Mouse (Mus musculus): Measurements from ENCODE around the gene Porcn. TPM values are rescaled to one million over a fixed set of nuclear protein-coding genes. Genes with fewer than 3 reads are reported as not detected.

Porcn gene
- 4.7 and 5.3 TPM in 2 replicates for polyA plus RNA-seq (2012; rRNA removed)

- Histone ChIP-seq H3K4me3 (ENCODE audit: control insufficient read depth, insufficient read depth, low read length) (peak within 1 kb of the TSS; percentile 36), H3K27me3 (ENCODE audit: control insufficient read depth, insufficient read depth, low read length) (no peaks in the 10 kb centered on the region; the same call in 1 of the 2 replicates), H3K27ac (ENCODE audit: control insufficient read depth, insufficient read depth, low read length) (no peak within 1 kb of the TSS), H3K4me1 (replicated peaks; ENCODE audit: control insufficient read depth, insufficient read depth, low read length) (no peaks in the 10 kb centered on the region), H3K36me3 (ENCODE audit: control insufficient read depth, insufficient read depth, low read length) (no peaks in the 10 kb centered on the region)
- TF ChIP-seq POLR2A (IDR thresholded peaks at IDR 0.05; ENCODE audit: control insufficient read depth, extremely low read depth, insufficient read depth, low read length, poor library complexity) (no peak), CTCF (IDR thresholded peaks at IDR 0.05; ENCODE audit: borderline replicate concordance, control insufficient read depth, extremely low read depth, insufficient read depth, low read length, poor library complexity) (no peak)
- 5% methylated on average over 44 of the region's 46 CpGs for WGBS
- peak; percentile 46 for DNase-seq
These were observed at the start of gene Porcn for GRCm38 (mm10) chrX:8206015-8206693. Porcn (minus strand) TSS chrX:8206525.

GRCm38 (mm10) chrX:8255807-8256206 is 49.5 kb upstream of the Porcn start:
- no peak overlapping the region for H3K4me3 ChIP-seq (ENCODE audit: control insufficient read depth, insufficient read depth, low read length)
- TF ChIP-seq CTCF (IDR thresholded peaks at IDR 0.05; ENCODE audit: borderline replicate concordance, control insufficient read depth, extremely low read depth, insufficient read depth, low read length, poor library complexity) (no peak), POLR2A (IDR thresholded peaks at IDR 0.05; ENCODE audit: control insufficient read depth, extremely low read depth, insufficient read depth, low read length, poor library complexity) (no peak)
- no peaks in the 10 kb centered on the region for H3K36me3 ChIP-seq (ENCODE audit: control insufficient read depth, insufficient read depth, low read length)
- no peaks in the 10 kb centered on the region for H3K27me3 ChIP-seq (ENCODE audit: control insufficient read depth, insufficient read depth, low read length)
- 23% methylated on average over 6 of the region's 6 CpGs for WGBS
- no peak overlapping the region for H3K27ac ChIP-seq (ENCODE audit: control insufficient read depth, insufficient read depth, low read length)
- no peak for DNase-seq
- H3K4me1 ChIP-seq (replicated peaks; ENCODE audit: control insufficient read depth, insufficient read depth, low read length), result no peaks in the 10 kb centered on the region

GRCm38 (mm10) chrX:8253711-8254110 is 47.4 kb upstream of the Porcn start:
- no peaks in the 10 kb centered on the region for H3K27me3 ChIP-seq (ENCODE audit: control insufficient read depth, insufficient read depth, low read length)
- no peaks in the 10 kb centered on the region for H3K4me1 ChIP-seq (replicated peaks; ENCODE audit: control insufficient read depth, insufficient read depth, low read length)
- H3K27ac ChIP-seq (ENCODE audit: control insufficient read depth, insufficient read depth, low read length), result no peak overlapping the region
- WGBS, result 87% methylated on average over 2 of the region's 2 CpGs
- DNase-seq, result no peak
- TF ChIP-seq POLR2A (IDR thresholded peaks at IDR 0.05; ENCODE audit: control insufficient read depth, extremely low read depth, insufficient read depth, low read length, poor library complexity) (no peak), CTCF (IDR thresholded peaks at IDR 0.05; ENCODE audit: borderline replicate concordance, control insufficient read depth, extremely low read depth, insufficient read depth, low read length, poor library complexity) (no peak)
- H3K4me3 ChIP-seq (ENCODE audit: control insufficient read depth, insufficient read depth, low read length), result no peak overlapping the region
- H3K36me3 ChIP-seq (ENCODE audit: control insufficient read depth, insufficient read depth, low read length), result no peaks in the 10 kb centered on the region

GRCm38 (mm10) chrX:8252334-8253285 is 46.3 kb upstream of the Porcn start, which contains the start of gene Ftsj1:
Ftsj1 (minus strand) TSS chrX:8252406.
- no peaks in the 10 kb centered on the region for H3K36me3 ChIP-seq (ENCODE audit: control insufficient read depth, insufficient read depth, low read length)
- H3K27me3 ChIP-seq (ENCODE audit: control insufficient read depth, insufficient read depth, low read length), result no peaks in the 10 kb centered on the region
- DNase-seq, result peak; percentile 80
- 2% methylated on average over 45 of the region's 45 CpGs for WGBS
- peak within 1 kb of the TSS; percentile 71 for H3K27ac ChIP-seq (ENCODE audit: control insufficient read depth, insufficient read depth, low read length)
- H3K4me1 ChIP-seq (replicated peaks; ENCODE audit: control insufficient read depth, insufficient read depth, low read length), result no peaks in the 10 kb centered on the region
- peak within 1 kb of the TSS; percentile 90 for H3K4me3 ChIP-seq (ENCODE audit: control insufficient read depth, insufficient read depth, low read length)
- no peak for TF ChIP-seq CTCF (IDR thresholded peaks at IDR 0.05; ENCODE audit: borderline replicate concordance, control insufficient read depth, extremely low read depth, insufficient read depth, low read length, poor library complexity)
- no peak for TF ChIP-seq POLR2A (IDR thresholded peaks at IDR 0.05; ENCODE audit: control insufficient read depth, extremely low read depth, insufficient read depth, low read length, poor library complexity)

GRCm38 (mm10) chrX:8251789-8252333 is 45.5 kb upstream of the Porcn start:
- Histone ChIP-seq H3K4me1 (replicated peaks; ENCODE audit: control insufficient read depth, insufficient read depth, low read length) (no peaks in the 10 kb centered on the region), H3K27me3 (ENCODE audit: control insufficient read depth, insufficient read depth, low read length) (no peaks in the 10 kb centered on the region), H3K36me3 (ENCODE audit: control insufficient read depth, insufficient read depth, low read length) (no peaks in the 10 kb centered on the region), H3K4me3 (ENCODE audit: control insufficient read depth, insufficient read depth, low read length) (peak overlapping the region; percentile 90), H3K27ac (ENCODE audit: control insufficient read depth, insufficient read depth, low read length) (no peak overlapping the region)
- 4% methylated on average over 18 of the region's 18 CpGs for WGBS
- TF ChIP-seq POLR2A (IDR thresholded peaks at IDR 0.05; ENCODE audit: control insufficient read depth, extremely low read depth, insufficient read depth, low read length, poor library complexity) (no peak), CTCF (IDR thresholded peaks at IDR 0.05; ENCODE audit: borderline replicate concordance, control insufficient read depth, extremely low read depth, insufficient read depth, low read length, poor library complexity) (no peak)
- no peak for DNase-seq

- no peak overlapping the region for H3K27ac ChIP-seq (ENCODE audit: control insufficient read depth, insufficient read depth, low read length)
- DNase-seq, result no peak
- no peaks in the 10 kb centered on the region for H3K36me3 ChIP-seq (ENCODE audit: control insufficient read depth, insufficient read depth, low read length)
- WGBS, result 90% methylated on average over 8 of the region's 8 CpGs
- no peaks in the 10 kb centered on the region for H3K4me1 ChIP-seq (replicated peaks; ENCODE audit: control insufficient read depth, insufficient read depth, low read length)
- no peaks in the 10 kb centered on the region for H3K27me3 ChIP-seq (ENCODE audit: control insufficient read depth, insufficient read depth, low read length)
- TF ChIP-seq POLR2A (IDR thresholded peaks at IDR 0.05; ENCODE audit: control insufficient read depth, extremely low read depth, insufficient read depth, low read length, poor library complexity) (no peak), CTCF (IDR thresholded peaks at IDR 0.05; ENCODE audit: borderline replicate concordance, control insufficient read depth, extremely low read depth, insufficient read depth, low read length, poor library complexity) (no peak)
- H3K4me3 ChIP-seq (ENCODE audit: control insufficient read depth, insufficient read depth, low read length), result no peak overlapping the region
These were observed 42.3 kb upstream of the Porcn start for GRCm38 (mm10) chrX:8248542-8249120.
